Mouse (Mus musculus): ENCODE data around the gene Atp5b. TPM values are rescaled to one million over a fixed set of nuclear protein-coding genes. Genes with fewer than 3 reads are reported as not detected.
A peak's percentile ranks its signal among the peaks of the same experiment; 100 is the strongest.

The Atp5b gene
- polyA plus RNA-seq (2015; fragmentation: Nextera tagmentation; extraction: Ambion mirVana): 2,170 and 2,214 TPM in 2 replicates

DNA sequence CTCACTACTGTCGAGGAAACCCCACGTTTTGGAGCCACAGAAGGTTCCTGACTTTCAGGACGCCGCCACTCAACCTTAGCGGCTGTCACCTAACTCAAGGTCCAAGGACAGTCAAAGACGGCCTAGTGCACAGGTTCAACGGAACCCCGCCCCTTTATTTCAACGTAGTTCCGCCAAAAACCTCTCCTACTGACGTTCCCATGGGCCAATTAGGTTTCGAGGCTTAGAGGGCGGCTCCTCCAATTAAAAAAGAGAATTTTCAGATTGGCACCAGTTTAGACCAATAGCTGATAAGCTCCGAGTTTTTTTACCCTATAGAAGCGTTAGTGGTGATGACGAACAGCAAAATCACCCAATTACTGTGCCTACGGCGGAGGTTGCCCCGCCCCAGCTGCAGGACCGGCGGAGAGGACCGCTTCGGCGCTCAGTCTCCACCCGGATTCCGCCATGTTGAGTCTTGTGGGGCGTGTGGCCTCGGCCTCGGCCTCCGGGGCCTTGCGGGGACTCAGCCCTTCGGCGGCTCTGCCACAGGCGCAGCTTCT lies at the start of gene Atp5b:
Gene Atp5b, plus strand, starts transcription at position 394 of the 542 bp plus-strand sequence.
- Histone ChIP-seq H3K4me3 (peak within 1 kb of the TSS; percentile 99), H3K4me1 (peaks cover 22% of the 10 kb centered on the region), H3K36me3 (ENCODE audit: poor library complexity, severe bottlenecking) (peaks cover 34% of the 10 kb centered on the region), H3K9ac (peak within 1 kb of the TSS; percentile 95), H3K4me2 (peak within 1 kb of the TSS; percentile 98), H3K27ac (peak within 1 kb of the TSS; percentile 83), H3K27me3 (no peaks in the 10 kb centered on the region), H3K9me3 (replicated peaks) (no peaks in the 10 kb centered on the region)
- WGBS: under 1% methylated on average over 34 of the region's 34 CpGs
- ATAC-seq: peak; percentile 99

GRCm38 (mm10) chr10:128036746-128037425 lies 46.2 kb upstream of the Atp5b start:
- peak overlapping the region; percentile 95 for H3K4me2 ChIP-seq
- H3K9me3 ChIP-seq (replicated peaks): no peaks in the 10 kb centered on the region
- peaks cover 41% of the 10 kb centered on the region for H3K36me3 ChIP-seq (ENCODE audit: poor library complexity, severe bottlenecking)
- H3K4me3 ChIP-seq: peak overlapping the region; percentile 99
- no peak for ATAC-seq
- peaks cover 26% of the 10 kb centered on the region for H3K4me1 ChIP-seq
- no peaks in the 10 kb centered on the region for H3K27me3 ChIP-seq
- 4% methylated on average over 10 of the region's 10 CpGs for WGBS
- peak overlapping the region; percentile 99 for H3K9ac ChIP-seq
- peak overlapping the region; percentile 96; the same call in 1 of the 2 replicates for H3K27ac ChIP-seq

DNA sequence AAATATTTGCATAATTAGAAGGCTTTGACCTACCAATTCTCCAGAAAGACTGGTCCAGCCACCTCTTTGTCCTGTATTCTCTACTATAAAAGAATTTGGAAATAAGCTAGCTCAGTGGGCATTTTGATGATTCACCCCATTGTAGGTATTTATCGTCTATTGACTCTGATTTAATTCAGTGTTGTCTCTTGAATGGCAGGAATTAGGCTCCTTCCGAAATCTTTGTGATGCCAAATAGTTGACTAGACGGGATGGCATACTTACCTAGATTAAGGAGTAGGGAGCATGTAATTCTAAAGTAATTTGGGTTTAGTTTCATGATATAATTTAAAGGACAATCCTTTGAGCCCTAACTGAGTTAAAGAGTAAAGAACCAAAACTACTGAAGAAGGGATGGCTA lies 45.2 kb upstream of the Atp5b start:
- Histone ChIP-seq H3K4me3 (0 out of 2 replicates have a peak overlapping the region, but pooled peaks have one; percentile 15), H3K4me1 (peaks cover 26% of the 10 kb centered on the region), H3K4me2 (peak overlapping the region; percentile 32), H3K27me3 (no peaks in the 10 kb centered on the region), H3K36me3 (ENCODE audit: poor library complexity, severe bottlenecking) (peaks cover 51% of the 10 kb centered on the region), H3K9me3 (replicated peaks) (no peaks in the 10 kb centered on the region), H3K27ac (no peak overlapping the region), H3K9ac (peak overlapping the region; percentile 22; the same call in 1 of the 2 replicates)
- 50% methylated on average over 3 of the region's 3 CpGs for WGBS
- no peak for ATAC-seq

GRCm38 (mm10) chr10:128039167-128039566 lies 43.9 kb upstream of the Atp5b start:
- no peak overlapping the region for H3K4me3 ChIP-seq
- H3K36me3 ChIP-seq (ENCODE audit: poor library complexity, severe bottlenecking): peaks cover 64% of the 10 kb centered on the region
- H3K4me1 ChIP-seq: peaks cover 26% of the 10 kb centered on the region
- ATAC-seq: no peak
- no peaks in the 10 kb centered on the region for H3K27me3 ChIP-seq
- H3K9ac ChIP-seq: 0 out of 2 replicates have a peak overlapping the region, but pooled peaks have one; percentile 5
- no peak overlapping the region for H3K27ac ChIP-seq
- H3K9me3 ChIP-seq (replicated peaks): no peaks in the 10 kb centered on the region
- WGBS: 74% methylated on average over 5 of the region's 5 CpGs
- H3K4me2 ChIP-seq: no peak overlapping the region

DNA sequence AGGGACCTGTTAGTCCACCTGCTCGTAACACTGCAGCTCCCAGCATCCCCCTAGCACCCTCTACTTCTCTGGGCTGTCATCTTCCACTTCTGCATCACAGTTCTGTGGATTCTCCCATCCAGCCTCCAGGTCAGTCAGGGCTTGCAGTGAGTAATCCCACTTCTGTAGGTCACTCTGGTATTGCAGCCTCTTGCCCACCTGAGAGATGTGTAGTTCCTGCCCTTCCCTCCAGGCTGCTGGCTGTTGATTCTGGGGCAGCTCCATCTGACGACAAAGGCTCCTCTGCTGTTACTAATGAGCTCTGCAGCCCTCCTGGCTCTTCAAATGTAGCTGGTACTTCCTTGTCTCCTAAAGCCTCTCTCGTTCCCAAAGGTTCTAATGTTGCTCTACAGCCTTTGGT lies 43.2 kb upstream of the Atp5b start:
- no peak for ATAC-seq
- no peaks in the 10 kb centered on the region for H3K27me3 ChIP-seq
- H3K9ac ChIP-seq: no peak overlapping the region
- H3K27ac ChIP-seq: no peak overlapping the region
- no peak overlapping the region for H3K4me2 ChIP-seq
- H3K36me3 ChIP-seq (ENCODE audit: poor library complexity, severe bottlenecking): peaks cover 70% of the 10 kb centered on the region
- H3K9me3 ChIP-seq (replicated peaks): no peaks in the 10 kb centered on the region
- H3K4me1 ChIP-seq: peaks cover 27% of the 10 kb centered on the region
- WGBS: 73% methylated on average over 3 of the region's 3 CpGs
- H3K4me3 ChIP-seq: no peak overlapping the region

GRCm38 (mm10) chr10:128040293-128040692 lies 42.8 kb upstream of the Atp5b start:
- H3K9ac ChIP-seq: no peak overlapping the region
- H3K36me3 ChIP-seq (ENCODE audit: poor library complexity, severe bottlenecking): peaks cover 75% of the 10 kb centered on the region
- H3K27me3 ChIP-seq: no peaks in the 10 kb centered on the region
- ATAC-seq: no peak
- H3K4me1 ChIP-seq: peaks cover 29% of the 10 kb centered on the region
- H3K4me2 ChIP-seq: no peak overlapping the region
- H3K27ac ChIP-seq: no peak overlapping the region
- WGBS: 90% methylated on average over 5 of the region's 5 CpGs
- no peaks in the 10 kb centered on the region for H3K9me3 ChIP-seq (replicated peaks)
- no peak overlapping the region for H3K4me3 ChIP-seq

- Histone ChIP-seq H3K4me1 (peaks cover 27% of the 10 kb centered on the region), H3K36me3 (ENCODE audit: poor library complexity, severe bottlenecking) (peaks cover 88% of the 10 kb centered on the region)
- 89% methylated on average over 4 of the region's 4 CpGs for WGBS
These were observed 41.4 kb upstream of the Atp5b start for GRCm38 (mm10) chr10:128041636-128042035.

GRCm38 (mm10) chr10:128042466-128042865 lies 40.6 kb upstream of the Atp5b start:
- H3K4me3 ChIP-seq: no peak overlapping the region
- 93% methylated on average over 3 of the region's 3 CpGs for WGBS
- no peak for ATAC-seq
- no peaks in the 10 kb centered on the region for H3K27me3 ChIP-seq
- no peak overlapping the region for H3K27ac ChIP-seq
- H3K4me2 ChIP-seq: no peak overlapping the region
- peaks cover 19% of the 10 kb centered on the region for H3K4me1 ChIP-seq
- no peak overlapping the region for H3K9ac ChIP-seq
- H3K9me3 ChIP-seq (replicated peaks): no peaks in the 10 kb centered on the region
- peaks cover 95% of the 10 kb centered on the region for H3K36me3 ChIP-seq (ENCODE audit: poor library complexity, severe bottlenecking)

More at GRCm38 (mm10) chr10:128041636-128042035, 41.4 kb upstream of the Atp5b start:
- H3K27me3 ChIP-seq: no peaks in the 10 kb centered on the region
- no peak overlapping the region for H3K4me3 ChIP-seq
- no peak overlapping the region for H3K4me2 ChIP-seq
- H3K9me3 ChIP-seq (replicated peaks): no peaks in the 10 kb centered on the region
- no peak for ATAC-seq
- H3K9ac ChIP-seq: no peak overlapping the region
- H3K27ac ChIP-seq: no peak overlapping the region

DNA sequence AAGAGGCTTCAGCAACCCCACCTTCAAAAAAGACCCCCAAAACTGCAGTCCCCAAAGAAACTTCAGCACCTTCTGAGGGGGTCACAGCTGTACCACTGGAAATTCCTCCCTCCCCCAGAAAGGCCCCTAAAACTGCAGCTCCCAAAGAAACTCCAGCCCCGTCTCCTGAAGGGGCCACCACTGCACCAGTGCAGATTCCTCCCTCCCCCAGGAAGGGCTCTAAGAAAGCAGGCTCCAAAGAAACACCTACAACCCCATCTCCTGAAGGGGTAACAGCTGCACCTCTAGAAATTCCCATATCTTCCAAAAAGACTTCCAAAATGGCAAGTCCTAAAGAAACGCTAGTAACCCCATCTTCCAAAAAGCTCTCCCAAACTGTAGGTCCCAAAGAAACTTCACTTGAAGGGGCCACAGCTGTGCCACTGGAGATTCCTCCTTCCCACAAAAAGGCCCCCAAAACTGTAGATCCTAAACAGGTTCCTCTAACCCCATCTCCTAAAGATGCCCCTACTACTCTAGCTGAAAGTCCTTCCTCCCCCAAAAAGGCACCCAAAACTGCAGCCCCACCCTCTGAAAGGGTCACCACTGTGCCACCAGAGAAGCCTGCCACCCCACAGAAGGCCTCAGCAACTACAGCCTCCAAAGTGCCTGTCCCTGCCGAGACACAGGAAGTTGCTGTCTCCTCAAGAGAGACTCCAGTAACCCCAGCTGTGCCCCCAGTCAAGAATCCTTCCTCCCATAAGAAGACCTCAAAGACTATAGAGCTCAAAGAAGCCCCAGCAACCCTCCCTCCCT lies 39.8 kb upstream of the Atp5b start:
- H3K36me3 ChIP-seq (ENCODE audit: poor library complexity, severe bottlenecking): peaks cover 99% of the 10 kb centered on the region
- 76% methylated on average over 3 of the region's 3 CpGs for WGBS
- H3K4me1 ChIP-seq: peaks cover 12% of the 10 kb centered on the region
- 0 out of 2 replicates have a peak overlapping the region, but pooled peaks have one; percentile 0 for H3K9ac ChIP-seq
- H3K4me2 ChIP-seq: no peak overlapping the region
- no peaks in the 10 kb centered on the region for H3K27me3 ChIP-seq
- no peak overlapping the region for H3K4me3 ChIP-seq
- H3K9me3 ChIP-seq (replicated peaks): no peaks in the 10 kb centered on the region
- no peak overlapping the region for H3K27ac ChIP-seq
- no peak for ATAC-seq

DNA sequence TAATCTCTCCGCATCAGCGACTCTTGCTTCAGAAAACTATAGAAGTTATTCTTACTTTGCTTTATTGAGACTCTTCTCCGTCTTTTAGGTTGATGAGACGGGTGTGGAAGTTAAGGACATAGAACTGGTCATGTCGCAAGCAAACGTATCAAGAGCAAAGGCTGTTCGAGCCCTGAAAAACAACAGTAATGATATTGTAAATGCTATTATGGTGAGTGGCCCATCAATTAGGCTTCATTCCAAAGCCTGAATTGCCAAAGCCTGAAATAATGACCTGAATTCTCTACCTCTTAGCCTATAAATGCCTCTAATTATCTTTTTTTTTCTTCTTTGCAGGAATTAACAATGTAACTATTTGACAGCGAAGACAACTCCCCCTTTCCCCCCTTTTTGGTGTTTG lies 34.9 kb upstream of the Atp5b start:
- H3K4me3 ChIP-seq: no peak overlapping the region
- 0 out of 2 replicates have a peak, but pooled peaks cover 9% of the 10 kb centered on the region for H3K4me1 ChIP-seq
- WGBS: 83% methylated on average over 8 of the region's 8 CpGs
- ATAC-seq: no peak
- H3K36me3 ChIP-seq (ENCODE audit: poor library complexity, severe bottlenecking): peaks cover 85% of the 10 kb centered on the region
- no peaks in the 10 kb centered on the region for H3K27me3 ChIP-seq
- no peak overlapping the region for H3K4me2 ChIP-seq
- H3K9ac ChIP-seq: no peak overlapping the region
- H3K9me3 ChIP-seq (replicated peaks): no peaks in the 10 kb centered on the region
- H3K27ac ChIP-seq: no peak overlapping the region

- Histone ChIP-seq H3K36me3 (ENCODE audit: poor library complexity, severe bottlenecking) (peaks cover 69% of the 10 kb centered on the region), H3K4me1 (0 out of 2 replicates have a peak, but pooled peaks cover 4% of the 10 kb centered on the region), H3K9me3 (replicated peaks) (no peaks in the 10 kb centered on the region), H3K9ac (no peak overlapping the region), H3K27ac (no peak overlapping the region), H3K27me3 (no peaks in the 10 kb centered on the region), H3K4me3 (no peak overlapping the region), H3K4me2 (no peak overlapping the region)
- no peak for ATAC-seq
- WGBS: 99% methylated on average over 2 of the region's 2 CpGs
These were observed 33.3 kb upstream of the Atp5b start for GRCm38 (mm10) chr10:128049741-128050140.

DNA sequence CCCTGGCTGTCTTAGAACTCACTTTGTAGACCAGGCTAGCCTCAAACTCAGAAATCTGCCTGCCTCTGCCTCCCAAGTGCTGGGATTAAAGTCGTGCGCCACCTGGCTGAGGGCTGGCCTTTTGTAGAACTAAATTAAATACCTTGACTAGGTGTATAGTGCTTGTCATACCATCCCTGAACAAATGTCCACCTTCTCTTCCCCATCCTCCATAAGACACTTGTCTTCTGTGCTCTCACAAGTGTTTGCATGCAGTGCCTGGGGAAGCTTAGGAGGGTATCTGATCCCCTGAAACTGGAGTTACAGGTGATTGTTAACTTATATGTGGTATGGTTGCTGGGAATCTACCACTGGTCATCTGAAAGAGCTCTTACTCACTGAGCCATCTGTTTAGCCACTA lies 32.7 kb upstream of the Atp5b start:
- 94% methylated on average over 2 of the region's 2 CpGs for WGBS
- no peak overlapping the region for H3K4me3 ChIP-seq
- H3K27ac ChIP-seq: no peak overlapping the region; the same call in 1 of the 2 replicates
- peaks cover 63% of the 10 kb centered on the region for H3K36me3 ChIP-seq (ENCODE audit: poor library complexity, severe bottlenecking)
- ATAC-seq: no peak
- no peaks in the 10 kb centered on the region for H3K27me3 ChIP-seq
- no peak overlapping the region for H3K4me2 ChIP-seq
- no peak overlapping the region for H3K9ac ChIP-seq
- H3K9me3 ChIP-seq (replicated peaks): no peaks in the 10 kb centered on the region
- no peaks in the 10 kb centered on the region for H3K4me1 ChIP-seq
